Mouse (Mus musculus) kidney, embryonic 16.5 days (tissue): ENCODE results near the gene Rab17. TPM values are rescaled to one million over a fixed set of nuclear protein-coding genes. Genes with fewer than 3 reads are reported as not detected.

Experiments
- ATAC-seq: fragments of 200-750 bp; cut with Nextera tagmentation; 2 replicates; pipeline ENCODE4 v1.8.0; 2017; ENCODE audit warnings: moderate TSS enrichment; ENCODE audit not compliant: low FRiP score, low TSS enrichment
- H3K27ac ChIP-seq: fragments of 300-500 bp; sonication (generic); 2 replicates; pipeline ENCODE4 v1.5.1; 2014; ENCODE audit warnings: low read length
- H3K27me3 ChIP-seq: fragments of 300-500 bp; sonication (generic); 2 replicates; pipeline ENCODE4 v1.6.1; 2014; ENCODE audit warnings: low read length, control low read depth, mixed read lengths; ENCODE audit not compliant: insufficient read depth
- H3K36me3 ChIP-seq: fragments of 300-500 bp; sonication (generic); 2 replicates; pipeline ENCODE4 v1.6.1; 2014; ENCODE audit warnings: low read length, control low read depth, mixed read lengths; ENCODE audit not compliant: insufficient read depth
- H3K4me1 ChIP-seq: fragments of 300-500 bp; sonication (generic); 2 replicates; pipeline ENCODE4 v1.6.1; 2014; ENCODE audit warnings: low read length, control low read depth, mixed read lengths; ENCODE audit not compliant: insufficient read depth
- H3K4me2 ChIP-seq: fragments of 300-500 bp; sonication (generic); replicated peaks from 2 replicates; pipeline ENCODE4 v1.6.1; 2014; ENCODE audit warnings: low read depth, low read length
- H3K4me3 ChIP-seq: fragments of 300-500 bp; sonication (generic); 2 replicates; pipeline ENCODE4 v1.5.1; 2014; ENCODE audit warnings: mild to moderate bottlenecking, low read length
- H3K9ac ChIP-seq: fragments of 300-500 bp; sonication (generic); replicated peaks from 2 replicates; pipeline ENCODE4 v1.6.1; 2014; ENCODE audit warnings: low read length
- H3K9me3 ChIP-seq: fragments of 300-500 bp; sonication (generic); 2 replicates; pipeline ENCODE4 v1.6.1; 2016; ENCODE audit warnings: low read length, control low read depth
- WGBS: fragments of 180-500 bp; shearing (Covaris S2); extraction: QIAGEN DNeasy Blood & Tissue Kit; methylation state at CpG from one replicate; pipeline ENCODE4 v1.1.7; 2014; 5-methylcytosine and 5-hydroxymethylcytosine counted together
- polyA plus RNA-seq: library from polyadenylated mRNA; unstranded; fragments of >200 nt; fragmentation: Nextera tagmentation; extraction: Ambion mirVana; gene quantifications from 2 replicates; pipeline ENCODE4 v1.2.1, GENCODE M21; 2015

Rab17 gene
- polyA plus RNA-seq, 1 experiment from 2014 or later: 12.0 TPM

GRCm38 (mm10) chr1:91006708-91007107 is 37.2 kb upstream of the Rab17 start:
- Histone ChIP-seq H3K27me3 (no peaks in the 10 kb centered on the region), H3K4me2 (no peak overlapping the region), H3K4me3 (no peak overlapping the region), H3K9ac (no peak overlapping the region), H3K4me1 (peaks cover 6% of the 10 kb centered on the region; the same call in 1 of the 2 replicates), H3K36me3 (no peaks in the 10 kb centered on the region), H3K9me3 (no peaks in the 10 kb centered on the region), H3K27ac (no peak overlapping the region)
- 74% methylated on average over 9 of the region's 9 CpGs for WGBS
- no peak for ATAC-seq

- 67% methylated on average over 5 of the region's 5 CpGs for WGBS
- Histone ChIP-seq H3K27me3 (no peaks in the 10 kb centered on the region), H3K4me2 (no peak overlapping the region), H3K27ac (no peak overlapping the region), H3K9me3 (no peaks in the 10 kb centered on the region), H3K9ac (no peak overlapping the region), H3K4me3 (no peak overlapping the region), H3K4me1 (no peaks in the 10 kb centered on the region), H3K36me3 (no peaks in the 10 kb centered on the region)
- no peak for ATAC-seq
These were observed 36.6 kb upstream of the Rab17 start for GRCm38 (mm10) chr1:91006037-91006436.

GRCm38 (mm10) chr1:91003522-91004253 is 34.2 kb upstream of the Rab17 start:
- 83% methylated on average over 8 of the region's 8 CpGs for WGBS
- no peak overlapping the region for H3K4me3 ChIP-seq

GRCm38 (mm10) chr1:91002641-91003040 is 33.2 kb upstream of the Rab17 start:
- Histone ChIP-seq H3K4me1 (peaks cover 14% of the 10 kb centered on the region; the same call in 1 of the 2 replicates), H3K4me3 (no peak overlapping the region), H3K27ac (no peak overlapping the region), H3K9me3 (no peaks in the 10 kb centered on the region), H3K27me3 (no peaks in the 10 kb centered on the region), H3K9ac (no peak overlapping the region), H3K4me2 (no peak overlapping the region), H3K36me3 (no peaks in the 10 kb centered on the region)
- 84% methylated on average over 3 of the region's 3 CpGs for WGBS
- no peak for ATAC-seq

More at GRCm38 (mm10) chr1:91003522-91004253, 34.2 kb upstream of the Rab17 start:
- Histone ChIP-seq H3K27ac (no peak overlapping the region), H3K4me2 (no peak overlapping the region), H3K9me3 (no peaks in the 10 kb centered on the region), H3K36me3 (no peaks in the 10 kb centered on the region), H3K4me1 (peaks cover 14% of the 10 kb centered on the region; the same call in 1 of the 2 replicates), H3K27me3 (no peaks in the 10 kb centered on the region), H3K9ac (no peak overlapping the region)
- no peak for ATAC-seq

- no peak overlapping the region for H3K4me3 ChIP-seq
- H3K27ac ChIP-seq: no peak overlapping the region
- no peaks in the 10 kb centered on the region for H3K36me3 ChIP-seq
- 80% methylated on average over 3 of the region's 3 CpGs for WGBS
- H3K9me3 ChIP-seq: no peaks in the 10 kb centered on the region
- no peak for ATAC-seq
- no peak overlapping the region for H3K9ac ChIP-seq
- H3K27me3 ChIP-seq: no peaks in the 10 kb centered on the region
- peaks cover 14% of the 10 kb centered on the region; the same call in 1 of the 2 replicates for H3K4me1 ChIP-seq
- H3K4me2 ChIP-seq: no peak overlapping the region
These were observed 32.5 kb upstream of the Rab17 start for GRCm38 (mm10) chr1:91001871-91002539.

GRCm38 (mm10) chr1:91001101-91001500 is 31.6 kb upstream of the Rab17 start:
- Histone ChIP-seq H3K27ac (no peak overlapping the region), H3K36me3 (no peaks in the 10 kb centered on the region), H3K27me3 (no peaks in the 10 kb centered on the region), H3K4me2 (no peak overlapping the region), H3K9ac (no peak overlapping the region), H3K4me1 (peaks cover 14% of the 10 kb centered on the region; the same call in 1 of the 2 replicates), H3K9me3 (peaks cover 3% of the 10 kb centered on the region; the same call in 1 of the 2 replicates), H3K4me3 (no peak overlapping the region)
- 83% methylated on average over 3 of the region's 3 CpGs for WGBS
- ATAC-seq: no peak

GRCm38 (mm10) chr1:90999911-91000601 is 30.6 kb upstream of the Rab17 start:
- peak overlapping the region; percentile 100 for H3K4me2 ChIP-seq
- no peaks in the 10 kb centered on the region for H3K36me3 ChIP-seq
- 62% methylated on average over 10 of the region's 10 CpGs for WGBS
- no peak for ATAC-seq
- H3K27me3 ChIP-seq: no peaks in the 10 kb centered on the region
- 0 out of 2 replicates have a peak overlapping the region, but pooled peaks have one; percentile 24 for H3K9ac ChIP-seq
- no peak overlapping the region for H3K27ac ChIP-seq
- H3K9me3 ChIP-seq: peaks cover 7% of the 10 kb centered on the region; the same call in 1 of the 2 replicates
- peaks cover 14% of the 10 kb centered on the region; the same call in 1 of the 2 replicates for H3K4me1 ChIP-seq
- H3K4me3 ChIP-seq: peak overlapping the region; percentile 72; the same call in 1 of the 2 replicates

GRCm38 (mm10) chr1:90998891-90999611 is 29.6 kb upstream of the Rab17 start:
- 1% methylated on average over 39 of the region's 41 CpGs for WGBS
- H3K27me3 ChIP-seq: no peaks in the 10 kb centered on the region
- peaks cover 7% of the 10 kb centered on the region; the same call in 1 of the 2 replicates for H3K9me3 ChIP-seq
- no peaks in the 10 kb centered on the region for H3K36me3 ChIP-seq
- no peak overlapping the region for H3K27ac ChIP-seq
- peak; percentile 72 for ATAC-seq
- H3K4me3 ChIP-seq: peak overlapping the region; percentile 72
- peaks cover 14% of the 10 kb centered on the region; the same call in 1 of the 2 replicates for H3K4me1 ChIP-seq
- peak overlapping the region; percentile 100 for H3K4me2 ChIP-seq
- peak overlapping the region; percentile 84 for H3K9ac ChIP-seq

GRCm38 (mm10) chr1:90998268-90998890 is 28.9 kb upstream of the Rab17 start, which contains the start of gene Lrrfip1:
Gene Lrrfip1, plus strand, starts transcription at chr1:90998737.
- 2% methylated on average over 57 of the region's 59 CpGs for WGBS
- peaks cover 14% of the 10 kb centered on the region; the same call in 1 of the 2 replicates for H3K4me1 ChIP-seq
- H3K9me3 ChIP-seq: peaks cover 7% of the 10 kb centered on the region; the same call in 1 of the 2 replicates
- peak within 1 kb of the TSS; percentile 84 for H3K9ac ChIP-seq
- H3K4me3 ChIP-seq: peak within 1 kb of the TSS; percentile 72
- no peaks in the 10 kb centered on the region for H3K27me3 ChIP-seq
- H3K27ac ChIP-seq: no peak within 1 kb of the TSS
- peak within 1 kb of the TSS; percentile 100 for H3K4me2 ChIP-seq
- no peaks in the 10 kb centered on the region for H3K36me3 ChIP-seq
- ATAC-seq: peak; percentile 80
